Mouse (Mus musculus): Measurements from ENCODE around the gene Myo1e. TPM values are rescaled to one million over a fixed set of nuclear protein-coding genes. Genes with fewer than 3 reads are reported as not detected.

Myo1e gene
- total and polyA plus RNA-seq, 2 experiments from 2014 or later: 3.6 to 6.2 TPM

DNA sequence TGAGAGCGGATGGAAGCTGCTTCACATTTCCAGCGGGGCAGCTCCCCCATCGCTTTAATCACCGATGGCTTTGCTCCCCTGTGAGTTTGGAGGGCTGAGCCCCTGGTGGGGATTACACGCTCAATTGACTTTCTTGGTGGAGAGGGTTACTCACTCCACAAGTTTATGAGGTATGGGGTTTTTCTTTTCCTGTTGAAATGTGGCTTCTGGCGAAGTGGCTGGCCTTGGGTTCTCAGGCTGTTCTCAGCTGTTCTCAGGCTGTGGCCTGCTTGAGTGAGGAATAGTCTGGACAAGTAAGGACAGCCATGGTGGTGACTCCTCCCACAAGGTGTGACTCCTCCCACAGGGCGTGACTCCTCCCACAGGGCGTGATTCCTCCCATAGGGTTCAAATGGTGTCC, 149.1 kb downstream of the Myo1e start:
- H3K9me3 ChIP-seq (ENCODE audit: low read length): no peaks in the 10 kb centered on the region
- ATAC-seq: no peak
- no peaks in the 10 kb centered on the region for H3K4me1 ChIP-seq (ENCODE audit: insufficient read depth)

DNA sequence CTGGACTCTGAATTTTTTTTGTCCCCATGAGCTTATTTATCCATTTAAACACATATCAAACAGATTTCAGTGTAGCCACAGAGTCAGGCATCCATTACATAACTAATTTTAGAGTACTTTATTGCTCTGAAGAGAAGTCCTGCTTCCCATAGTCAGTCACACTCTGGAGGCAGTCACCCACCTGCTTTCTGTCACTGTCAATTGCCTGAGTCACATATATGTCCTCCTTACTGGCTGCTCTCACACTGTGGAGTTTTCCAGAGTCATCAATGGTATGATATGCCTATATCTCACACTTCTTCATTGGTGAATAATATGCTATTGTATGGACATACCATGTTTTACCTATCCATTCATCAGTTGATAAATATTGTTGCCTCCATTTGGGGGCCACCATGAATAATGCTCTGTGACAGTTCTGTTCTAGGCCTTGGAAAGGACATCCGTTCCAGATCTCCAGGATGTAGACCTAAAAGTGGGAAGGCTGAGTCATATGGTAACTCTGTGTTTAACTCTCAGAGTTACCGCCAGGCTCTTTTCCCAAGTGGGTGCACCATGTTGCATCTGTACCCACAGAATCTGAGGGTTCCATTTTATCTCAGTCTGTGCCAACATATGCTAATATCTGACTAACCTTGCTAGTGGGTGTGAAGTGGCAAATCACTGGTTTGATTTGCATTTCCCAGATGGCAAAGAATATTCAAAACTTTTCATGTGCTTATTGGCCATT, 152.4 kb downstream of the Myo1e start:
- no peak for TF ChIP-seq CTCF (IDR thresholded peaks at IDR 0.05; ENCODE audit: low read depth)
- H3K27ac ChIP-seq (ENCODE audit: low read depth, low read length): no peak overlapping the region
- H3K9ac ChIP-seq: no peak overlapping the region
- no peaks in the 10 kb centered on the region for H3K36me3 ChIP-seq (ENCODE audit: insufficient read depth)
- H3K27me3 ChIP-seq (ENCODE audit: insufficient read depth, low read length): no peaks in the 10 kb centered on the region
- no peaks in the 10 kb centered on the region for H3K9me3 ChIP-seq (ENCODE audit: low read length)
- H3K4me2 ChIP-seq (ENCODE audit: low read depth): no peak overlapping the region
- WGBS: 90% methylated on average over 2 of the region's 2 CpGs
- no peak for DNase-seq
- no peak for ATAC-seq
- no peaks in the 10 kb centered on the region for H3K4me1 ChIP-seq (ENCODE audit: insufficient read depth)
- H3K4me3 ChIP-seq (ENCODE audit: low read depth, low read length): no peak overlapping the region

More for the DNA sequence above, 149.1 kb downstream of the Myo1e start:
- no peak overlapping the region for H3K4me3 ChIP-seq (ENCODE audit: low read depth, low read length)
- WGBS: 38% methylated on average over 8 of the region's 8 CpGs
- H3K4me2 ChIP-seq (ENCODE audit: low read depth): no peak overlapping the region
- no peak overlapping the region for H3K27ac ChIP-seq (ENCODE audit: low read depth, low read length)
- no peaks in the 10 kb centered on the region for H3K36me3 ChIP-seq (ENCODE audit: insufficient read depth)
- no peaks in the 10 kb centered on the region for H3K27me3 ChIP-seq (ENCODE audit: insufficient read depth, low read length)
- no peak for DNase-seq
- no peak for TF ChIP-seq CTCF (IDR thresholded peaks at IDR 0.05; ENCODE audit: low read depth)
- no peak overlapping the region for H3K9ac ChIP-seq

DNA sequence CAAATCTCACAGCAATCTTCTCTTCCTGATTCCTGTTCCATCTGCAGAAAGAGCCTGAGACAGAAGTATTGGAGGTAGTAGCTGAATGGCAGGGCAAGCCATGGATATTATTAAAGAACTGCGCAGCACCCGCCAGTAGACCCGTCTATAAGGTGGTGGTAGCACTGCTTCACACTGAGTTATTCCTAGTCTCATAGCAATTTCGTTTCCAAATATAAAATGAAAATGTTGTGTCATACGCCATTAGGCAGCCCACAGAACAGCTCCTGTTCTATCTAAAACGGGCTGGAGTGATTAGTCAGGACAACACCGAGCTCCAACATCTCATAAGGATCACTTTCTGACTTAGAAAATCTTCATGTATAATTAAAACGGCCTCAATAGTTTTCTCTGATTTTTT, 157.6 kb downstream of the Myo1e start:
- Histone ChIP-seq H3K9ac (no peak overlapping the region), H3K4me3 (ENCODE audit: low read depth, low read length) (no peak overlapping the region), H3K9me3 (ENCODE audit: low read length) (no peaks in the 10 kb centered on the region), H3K4me2 (ENCODE audit: low read depth) (no peak overlapping the region), H3K36me3 (ENCODE audit: insufficient read depth) (no peaks in the 10 kb centered on the region), H3K4me1 (ENCODE audit: insufficient read depth) (no peaks in the 10 kb centered on the region), H3K27ac (ENCODE audit: low read depth, low read length) (no peak overlapping the region), H3K27me3 (ENCODE audit: insufficient read depth, low read length) (no peaks in the 10 kb centered on the region)
- 89% methylated on average over 8 of the region's 8 CpGs for WGBS
- DNase-seq (no peak), ATAC-seq (no peak)
- no peak for TF ChIP-seq CTCF (IDR thresholded peaks at IDR 0.05; ENCODE audit: low read depth)

DNA sequence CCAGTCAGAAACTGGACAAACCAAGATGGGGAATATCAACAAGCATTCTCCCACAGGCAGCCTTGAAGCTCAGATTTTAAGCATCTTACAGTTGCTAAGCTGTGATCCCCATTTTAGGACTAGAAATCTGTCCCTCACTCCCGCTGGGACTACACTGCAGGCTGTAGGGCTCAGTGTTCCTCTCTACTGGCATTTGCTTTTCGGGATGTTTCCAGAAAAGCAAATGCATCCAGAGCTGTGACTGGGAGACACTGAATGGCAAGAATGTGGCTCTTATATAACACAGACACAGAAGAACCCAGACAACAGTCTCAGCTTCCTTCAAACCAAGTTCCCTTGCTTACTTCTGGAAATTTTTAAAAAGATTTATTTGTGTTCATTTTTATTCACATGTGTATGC, 158.8 kb downstream of the Myo1e start:
- Histone ChIP-seq H3K9me3 (ENCODE audit: low read length) (no peaks in the 10 kb centered on the region), H3K27ac (ENCODE audit: low read depth, low read length) (no peak overlapping the region), H3K9ac (no peak overlapping the region), H3K4me2 (ENCODE audit: low read depth) (no peak overlapping the region), H3K4me1 (ENCODE audit: insufficient read depth) (no peaks in the 10 kb centered on the region), H3K4me3 (ENCODE audit: low read depth, low read length) (no peak overlapping the region), H3K27me3 (ENCODE audit: insufficient read depth, low read length) (no peaks in the 10 kb centered on the region), H3K36me3 (ENCODE audit: insufficient read depth) (no peaks in the 10 kb centered on the region)
- no peak for DNase-seq
- 87% methylated on average over 2 of the region's 2 CpGs for WGBS
- TF ChIP-seq CTCF (IDR thresholded peaks at IDR 0.05; ENCODE audit: low read depth): no peak
- ATAC-seq: no peak

DNA sequence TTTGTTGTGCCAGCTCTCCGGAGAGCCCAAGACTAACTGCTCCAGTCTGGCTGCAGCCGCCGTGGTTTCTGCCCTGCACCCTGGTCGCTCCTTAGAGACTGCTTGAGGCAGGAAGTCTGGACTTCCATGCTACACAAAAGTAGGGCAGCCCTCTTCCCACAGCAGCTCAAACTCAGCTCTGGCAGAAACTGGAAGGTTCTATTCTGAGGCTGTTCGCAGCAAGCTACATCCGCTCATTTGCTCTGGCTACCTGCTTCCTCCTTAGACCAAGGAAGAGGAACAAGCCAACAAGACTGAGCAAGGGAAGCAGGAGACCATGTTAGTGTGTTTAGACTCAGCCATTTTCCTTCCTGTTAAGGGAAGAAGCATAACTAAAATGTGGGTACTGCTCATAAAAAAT, 159.7 kb downstream of the Myo1e start:
- WGBS: 95% methylated on average over 6 of the region's 6 CpGs
- no peak overlapping the region for H3K4me3 ChIP-seq (ENCODE audit: low read depth, low read length)
- no peaks in the 10 kb centered on the region for H3K4me1 ChIP-seq (ENCODE audit: insufficient read depth)
- DNase-seq: no peak
- ATAC-seq: no peak
- TF ChIP-seq CTCF (IDR thresholded peaks at IDR 0.05; ENCODE audit: low read depth): no peak
- no peaks in the 10 kb centered on the region for H3K36me3 ChIP-seq (ENCODE audit: insufficient read depth)
- H3K9me3 ChIP-seq (ENCODE audit: low read length): no peaks in the 10 kb centered on the region
- no peaks in the 10 kb centered on the region for H3K27me3 ChIP-seq (ENCODE audit: insufficient read depth, low read length)
- H3K27ac ChIP-seq (ENCODE audit: low read depth, low read length): no peak overlapping the region
- no peak overlapping the region for H3K9ac ChIP-seq
- no peak overlapping the region for H3K4me2 ChIP-seq (ENCODE audit: low read depth)

DNA sequence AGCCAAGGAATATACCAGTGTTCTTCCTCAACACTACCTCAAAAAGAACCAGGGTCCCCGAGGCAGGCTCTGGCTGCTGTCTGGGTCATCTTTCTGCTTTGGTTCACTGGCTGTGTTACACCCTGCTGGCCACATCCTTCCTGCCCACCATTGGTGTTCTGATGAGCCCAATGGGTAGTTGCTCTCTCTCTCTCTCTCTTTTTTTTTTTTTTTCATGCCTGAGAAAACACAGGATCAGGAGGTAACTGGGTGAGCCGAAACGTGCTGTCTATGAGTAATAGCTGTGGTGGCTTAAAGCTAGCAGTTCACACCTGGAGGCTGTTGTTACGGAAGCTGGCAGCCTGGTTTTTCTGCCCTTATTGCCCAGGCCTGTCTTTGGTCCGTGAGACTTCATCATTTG, 164.5 kb downstream of the Myo1e start:
- TF ChIP-seq CTCF (IDR thresholded peaks at IDR 0.05; ENCODE audit: low read depth): no peak

DNA sequence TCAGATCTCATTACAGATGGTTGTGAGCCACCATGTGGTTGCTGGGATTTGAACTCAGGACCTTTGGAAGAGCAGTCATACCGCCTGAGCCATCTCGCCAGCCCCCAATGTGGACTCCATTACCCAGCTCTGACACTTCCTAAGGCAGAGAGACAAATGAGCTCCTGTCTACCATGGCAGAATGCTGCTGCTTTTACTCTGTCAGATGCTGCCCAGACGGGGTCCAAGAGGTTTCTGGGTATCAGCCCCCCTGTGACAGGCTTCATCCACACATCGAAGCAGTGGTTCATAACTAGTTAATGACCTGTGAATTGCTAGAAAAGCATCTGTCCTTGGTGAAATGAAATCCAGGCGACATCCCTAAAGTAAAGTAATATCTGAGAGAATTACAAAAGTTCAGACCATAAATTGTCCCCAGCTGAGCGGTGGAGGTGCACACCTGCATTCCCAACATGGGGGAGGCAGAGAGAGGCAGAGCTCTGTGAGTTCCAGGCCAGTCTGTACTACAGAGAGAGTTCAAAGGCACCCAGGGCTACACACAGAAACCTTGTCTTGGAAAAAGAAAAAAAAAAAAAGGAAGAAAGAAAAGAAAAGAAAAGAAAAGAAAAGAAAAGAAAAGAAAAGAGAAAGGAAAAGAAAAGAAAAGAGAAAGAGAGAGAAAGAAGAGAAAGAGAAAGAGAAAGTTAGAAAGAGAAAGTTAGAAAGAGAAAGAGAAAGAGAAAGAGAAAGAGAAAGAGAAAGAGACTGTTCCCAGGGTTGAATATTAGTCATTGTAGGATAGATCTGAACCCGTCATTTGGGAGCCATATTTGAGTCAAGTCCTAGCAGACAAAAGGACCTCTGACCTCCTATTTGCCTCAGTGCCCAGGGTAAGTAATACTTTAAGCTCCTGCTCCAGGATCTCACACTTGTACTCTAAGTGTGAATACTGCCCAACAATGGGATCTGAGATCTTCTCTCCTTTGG, 172.6 kb downstream of the Myo1e start:
- 87% methylated on average over 7 of the region's 7 CpGs for WGBS
- H3K36me3 ChIP-seq (ENCODE audit: insufficient read depth): no peaks in the 10 kb centered on the region

More for the DNA sequence above, 164.5 kb downstream of the Myo1e start:
- Histone ChIP-seq H3K4me3 (ENCODE audit: low read depth, low read length) (no peak overlapping the region), H3K9ac (no peak overlapping the region), H3K36me3 (ENCODE audit: insufficient read depth) (no peaks in the 10 kb centered on the region), H3K27me3 (ENCODE audit: insufficient read depth, low read length) (no peaks in the 10 kb centered on the region), H3K4me1 (ENCODE audit: insufficient read depth) (no peaks in the 10 kb centered on the region), H3K4me2 (ENCODE audit: low read depth) (no peak overlapping the region), H3K27ac (ENCODE audit: low read depth, low read length) (no peak overlapping the region), H3K9me3 (ENCODE audit: low read length) (no peaks in the 10 kb centered on the region)
- ATAC-seq: no peak
- DNase-seq: no peak
- 80% methylated on average over 5 of the region's 5 CpGs for WGBS

More for the DNA sequence above, 172.6 kb downstream of the Myo1e start:
- no peaks in the 10 kb centered on the region for H3K9me3 ChIP-seq (ENCODE audit: low read length)
- no peak overlapping the region for H3K27ac ChIP-seq (ENCODE audit: low read depth, low read length)
- no peaks in the 10 kb centered on the region for H3K27me3 ChIP-seq (ENCODE audit: insufficient read depth, low read length)
- ATAC-seq (no peak), DNase-seq (no peak)
- no peak overlapping the region for H3K9ac ChIP-seq
- TF ChIP-seq CTCF (IDR thresholded peaks at IDR 0.05; ENCODE audit: low read depth): no peak
- H3K4me3 ChIP-seq (ENCODE audit: low read depth, low read length): no peak overlapping the region
- no peaks in the 10 kb centered on the region for H3K4me1 ChIP-seq (ENCODE audit: insufficient read depth)
- H3K4me2 ChIP-seq (ENCODE audit: low read depth): no peak overlapping the region

Measured in forebrain, postnatal 0 days (tissue).